Mouse (Mus musculus) lung, embryonic 16.5 days (tissue): ENCODE results near the gene Reln. TPM values are rescaled to one million over a fixed set of nuclear protein-coding genes. Genes with fewer than 3 reads are reported as not detected.

ENCODE experiments used
- ATAC-seq: fragments of 200-750 bp; cut with Nextera tagmentation; 2 replicates; pipeline ENCODE4 v1.8.0; 2017; ENCODE audit warnings: low read depth, mild to moderate bottlenecking, moderate library complexity
- H3K27ac ChIP-seq: fragments of 300-500 bp; sonication (generic); 2 replicates; pipeline ENCODE4 v1.5.1; 2014; ENCODE audit warnings: mild to moderate bottlenecking, control low read depth, low read length
- H3K27me3 ChIP-seq: fragments of 300-500 bp; sonication (generic); 2 replicates; pipeline ENCODE4 v1.6.1; 2014; ENCODE audit warnings: low read depth, low read length, mixed read lengths; ENCODE audit not compliant: control insufficient read depth, insufficient read depth
- H3K36me3 ChIP-seq: fragments of 300-500 bp; sonication (generic); 2 replicates; pipeline ENCODE4 v1.6.1; 2014; ENCODE audit warnings: low read length; ENCODE audit not compliant: control insufficient read depth, insufficient read depth
- H3K4me1 ChIP-seq: fragments of 300-500 bp; sonication (generic); replicated peaks from 2 replicates; pipeline ENCODE4 v1.6.1; 2014; ENCODE audit warnings: low read length, mixed read lengths; ENCODE audit not compliant: control insufficient read depth, insufficient read depth
- H3K4me2 ChIP-seq: fragments of 300-500 bp; sonication (generic); 2 replicates; pipeline ENCODE4 v1.6.1; 2014; ENCODE audit warnings: low read depth, low read length, control low read depth
- H3K4me3 ChIP-seq: fragments of 300-500 bp; sonication (generic); 2 replicates; pipeline ENCODE4 v1.5.1; 2014; ENCODE audit warnings: mild to moderate bottlenecking, low read length, control low read depth
- H3K9ac ChIP-seq: fragments of 300-500 bp; sonication (generic); 2 replicates; pipeline ENCODE4 v1.6.1; 2014; ENCODE audit warnings: low read length, control low read depth
- H3K9me3 ChIP-seq: fragments of 300-500 bp; sonication (generic); 2 replicates; pipeline ENCODE4 v1.6.1; 2016; ENCODE audit warnings: low read length; ENCODE audit not compliant: control insufficient read depth
- WGBS: fragments of 180-500 bp; shearing (Covaris S2); extraction: QIAGEN DNeasy Blood & Tissue Kit; methylation state at CpG from one replicate; pipeline ENCODE4 v1.1.7; 2014; 5-methylcytosine and 5-hydroxymethylcytosine counted together
- polyA plus RNA-seq: library from polyadenylated mRNA; unstranded; fragments of >200 nt; fragmentation: Nextera tagmentation; extraction: Ambion mirVana; gene quantifications from 2 replicates; pipeline ENCODE4 v1.2.1, GENCODE M21; 2015

The Reln gene
- polyA plus RNA-seq, 1 experiment from 2014 or later, result 0.94 TPM

GRCm38 (mm10) chr5:21934173-21934698 lies 410.3 kb downstream of the Reln start:
- 91% methylated on average over 4 of the region's 4 CpGs for WGBS
- H3K27me3 ChIP-seq, result no peaks in the 10 kb centered on the region
- no peak overlapping the region for H3K9ac ChIP-seq
- no peaks in the 10 kb centered on the region for H3K36me3 ChIP-seq
- no peak overlapping the region for H3K27ac ChIP-seq
- no peak overlapping the region for H3K4me2 ChIP-seq
- H3K4me1 ChIP-seq, result 0 out of 2 replicates have a peak, but pooled peaks cover 3% of the 10 kb centered on the region
- no peak overlapping the region for H3K4me3 ChIP-seq
- no peak for ATAC-seq
- no peaks in the 10 kb centered on the region for H3K9me3 ChIP-seq

GRCm38 (mm10) chr5:21933340-21934075 lies 411.0 kb downstream of the Reln start:
- H3K4me3 ChIP-seq, result no peak overlapping the region
- H3K9me3 ChIP-seq, result no peaks in the 10 kb centered on the region
- no peaks in the 10 kb centered on the region for H3K36me3 ChIP-seq
- no peak for ATAC-seq
- no peaks in the 10 kb centered on the region for H3K27me3 ChIP-seq
- H3K27ac ChIP-seq, result no peak overlapping the region
- no peak overlapping the region for H3K9ac ChIP-seq
- no peak overlapping the region for H3K4me2 ChIP-seq
- H3K4me1 ChIP-seq, result 0 out of 2 replicates have a peak, but pooled peaks cover 3% of the 10 kb centered on the region
- WGBS, result 59% methylated on average over 8 of the region's 8 CpGs

GRCm38 (mm10) chr5:21931151-21931550 lies 413.4 kb downstream of the Reln start:
- ATAC-seq, result no peak
- Histone ChIP-seq H3K4me1 (no peaks in the 10 kb centered on the region), H3K4me3 (no peak overlapping the region), H3K9ac (no peak overlapping the region), H3K9me3 (no peaks in the 10 kb centered on the region), H3K27me3 (no peaks in the 10 kb centered on the region), H3K36me3 (no peaks in the 10 kb centered on the region), H3K4me2 (no peak overlapping the region), H3K27ac (no peak overlapping the region)
- 72% methylated on average over 4 of the region's 4 CpGs for WGBS

- H3K9me3 ChIP-seq, result peaks cover 3% of the 10 kb centered on the region; the same call in 1 of the 2 replicates
- H3K27ac ChIP-seq, result no peak overlapping the region
- no peak overlapping the region for H3K4me2 ChIP-seq
- H3K27me3 ChIP-seq, result no peaks in the 10 kb centered on the region
- no peaks in the 10 kb centered on the region for H3K36me3 ChIP-seq
- H3K4me1 ChIP-seq, result no peaks in the 10 kb centered on the region
- WGBS, result 78% methylated on average over 6 of the region's 6 CpGs
- H3K9ac ChIP-seq, result no peak overlapping the region
- no peak for ATAC-seq
- H3K4me3 ChIP-seq, result no peak overlapping the region
These were observed 424.2 kb downstream of the Reln start for GRCm38 (mm10) chr5:21920310-21920709.

- peaks cover 3% of the 10 kb centered on the region; the same call in 1 of the 2 replicates for H3K9me3 ChIP-seq
- 50% methylated on average over 4 of the region's 4 CpGs for WGBS
These were observed 425.2 kb downstream of the Reln start for GRCm38 (mm10) chr5:21919281-21919780.

GRCm38 (mm10) chr5:21915973-21916372 lies 428.5 kb downstream of the Reln start:
- Histone ChIP-seq H3K4me3 (no peak overlapping the region), H3K9me3 (peaks cover 3% of the 10 kb centered on the region; the same call in 1 of the 2 replicates), H3K9ac (no peak overlapping the region), H3K4me2 (no peak overlapping the region), H3K36me3 (no peaks in the 10 kb centered on the region), H3K27ac (no peak overlapping the region), H3K27me3 (no peaks in the 10 kb centered on the region), H3K4me1 (no peaks in the 10 kb centered on the region)
- no peak for ATAC-seq

More at GRCm38 (mm10) chr5:21919281-21919780, 425.2 kb downstream of the Reln start:
- H3K4me3 ChIP-seq, result no peak overlapping the region
- H3K27me3 ChIP-seq, result no peaks in the 10 kb centered on the region
- no peak overlapping the region for H3K9ac ChIP-seq
- H3K4me1 ChIP-seq, result no peaks in the 10 kb centered on the region
- H3K4me2 ChIP-seq, result no peak overlapping the region
- no peaks in the 10 kb centered on the region for H3K36me3 ChIP-seq
- ATAC-seq, result no peak
- H3K27ac ChIP-seq, result no peak overlapping the region

GRCm38 (mm10) chr5:21914776-21915175 lies 429.7 kb downstream of the Reln start:
- H3K4me1 ChIP-seq, result no peaks in the 10 kb centered on the region
- H3K4me3 ChIP-seq, result no peak overlapping the region
- no peaks in the 10 kb centered on the region for H3K36me3 ChIP-seq
- no peak overlapping the region for H3K27ac ChIP-seq
- no peak overlapping the region for H3K4me2 ChIP-seq
- no peak for ATAC-seq
- no peaks in the 10 kb centered on the region for H3K27me3 ChIP-seq
- peaks cover 3% of the 10 kb centered on the region; the same call in 1 of the 2 replicates for H3K9me3 ChIP-seq
- H3K9ac ChIP-seq, result no peak overlapping the region
- 37% methylated on average over 3 of the region's 3 CpGs for WGBS

GRCm38 (mm10) chr5:21912835-21913530 lies 431.5 kb downstream of the Reln start:
- H3K36me3 ChIP-seq, result no peaks in the 10 kb centered on the region
- no peak overlapping the region for H3K4me3 ChIP-seq
- H3K9me3 ChIP-seq, result peaks cover 3% of the 10 kb centered on the region; the same call in 1 of the 2 replicates
- no peak overlapping the region for H3K4me2 ChIP-seq
- no peak overlapping the region for H3K9ac ChIP-seq
- ATAC-seq, result no peak
- H3K27ac ChIP-seq, result no peak overlapping the region
- 75% methylated on average over 23 of the region's 23 CpGs for WGBS
- H3K4me1 ChIP-seq, result no peaks in the 10 kb centered on the region
- no peaks in the 10 kb centered on the region for H3K27me3 ChIP-seq

- no peaks in the 10 kb centered on the region for H3K36me3 ChIP-seq
- no peak overlapping the region for H3K4me3 ChIP-seq
- WGBS, result 91% methylated on average over 12 of the region's 12 CpGs
- no peak overlapping the region for H3K27ac ChIP-seq
- ATAC-seq, result no peak
- H3K4me2 ChIP-seq, result no peak overlapping the region
- H3K9me3 ChIP-seq, result no peaks in the 10 kb centered on the region
- no peak overlapping the region for H3K9ac ChIP-seq
- H3K4me1 ChIP-seq, result no peaks in the 10 kb centered on the region
- H3K27me3 ChIP-seq, result no peaks in the 10 kb centered on the region
These were observed 433.8 kb downstream of the Reln start for GRCm38 (mm10) chr5:21910726-21911125.
